In genomic region chr19:4990716-4991115, GRCm38 (mm10) we compare ENCODE assay signal across 10 mouse cellular contexts. TPM values are rescaled to one million over a fixed set of nuclear protein-coding genes. Genes with fewer than 3 reads are reported as not detected.
DNase-seq lines count a peak whose midpoint lies in the region; ATAC-seq and TF ChIP-seq lines count a peak whose summit lies in the region.
"Had no signal": no experiment of that assay in that cellular context is flagged by ENCODE, and none has a peak within 500 bp of the region (broad histone marks: within the 10 kb centered on the region; RNA-seq: fewer than 3 reads in every experiment).

No protein-coding gene starts in this region.

- peaks cover 60% of the 10 kb centered on the region for H3K27me3 ChIP-seq in embryonic facial prominence, embryonic 15.5 days
- peaks cover 29% of the 10 kb centered on the region for H3K27me3 ChIP-seq in intestine, postnatal 0 days (replicated peaks; ENCODE audit: control insufficient read depth, insufficient read depth, low read length)
- H3K27me3 ChIP-seq: Patski had no signal

- 1% methylated on average over 20 of the region's 22 CpGs for WGBS in embryonic facial prominence, embryonic 15.5 days
- WGBS in intestine, postnatal 0 days, result 2% methylated on average over 22 of the region's 22 CpGs
- WGBS in lung, adult 2 months, result 3% methylated on average over 22 of the region's 22 CpGs

- 0 out of 2 replicates have a peak overlapping the region, but pooled peaks have one; percentile 10 for H3K4me2 ChIP-seq in embryonic facial prominence, embryonic 15.5 days (replicated peaks)
- 0 out of 2 replicates have a peak overlapping the region, but pooled peaks have one; percentile 14 for H3K4me2 ChIP-seq in intestine, postnatal 0 days (replicated peaks; ENCODE audit: low read depth)
- H3K4me2 ChIP-seq: liver, embryonic 15.5 days had no signal

- no peak overlapping the region for H3K4me3 ChIP-seq in embryonic facial prominence, embryonic 15.5 days (replicated peaks)
- H3K4me3 ChIP-seq in intestine, postnatal 0 days (ENCODE audit: low read depth, low read length), result no peak overlapping the region
- H3K4me3 ChIP-seq in lung, adult 2 months (replicated peaks; ENCODE audit: extremely low read depth, low read depth, low read length), result no peak overlapping the region
- H3K4me3 ChIP-seq: liver, embryonic 15.5 days had no signal

- no peak overlapping the region for H3K27ac ChIP-seq in embryonic facial prominence, embryonic 15.5 days (replicated peaks)
- no peak overlapping the region for H3K27ac ChIP-seq in intestine, postnatal 0 days (ENCODE audit: low read depth, low read length)
- H3K27ac ChIP-seq: kidney, postnatal 0 days; liver, embryonic 15.5 days had no signal

- TF ChIP-seq POLR2A in lung, adult 2 months (IDR thresholded peaks at IDR 0.05; ENCODE audit: borderline replicate concordance, extremely low read depth, low read depth, low read length), result no peak

- H3K4me1 ChIP-seq in embryonic facial prominence, embryonic 15.5 days, result peaks cover 5% of the 10 kb centered on the region
- H3K4me1 ChIP-seq in intestine, postnatal 0 days (replicated peaks; ENCODE audit: control insufficient read depth, insufficient read depth, low read length), result no peaks in the 10 kb centered on the region
- no peaks in the 10 kb centered on the region for H3K4me1 ChIP-seq in lung, adult 2 months (ENCODE audit: control insufficient read depth, insufficient read depth, low read length)
- H3K4me1 ChIP-seq: liver, embryonic 15.5 days had no signal

- no peaks in the 10 kb centered on the region for H3K9me3 ChIP-seq in embryonic facial prominence, embryonic 15.5 days (replicated peaks)
- no peaks in the 10 kb centered on the region for H3K9me3 ChIP-seq in intestine, postnatal 0 days (ENCODE audit: control insufficient read depth)
- H3K9me3 ChIP-seq: liver, embryonic 15.5 days had no signal

- no peaks in the 10 kb centered on the region for H3K36me3 ChIP-seq in embryonic facial prominence, embryonic 15.5 days
- no peaks in the 10 kb centered on the region for H3K36me3 ChIP-seq in intestine, postnatal 0 days (ENCODE audit: control insufficient read depth, insufficient read depth)
- H3K36me3 ChIP-seq: liver, embryonic 15.5 days had no signal

- no peak overlapping the region for H3K9ac ChIP-seq in embryonic facial prominence, embryonic 15.5 days
- no peak overlapping the region for H3K9ac ChIP-seq in intestine, postnatal 0 days (ENCODE audit: low read depth, low read length)
- H3K9ac ChIP-seq: liver, embryonic 15.5 days had no signal

- peak; percentile 37 to 58 for DNase-seq in left cerebral cortex, adult 8-10 months (ENCODE audit: low spot score in 2 of 2)
- DNase-seq in left cerebral cortex, adult 11 months (ENCODE audit: low spot score), result no peak
- DNase-seq in right cerebral cortex, postnatal 25 days, result peak; percentile 65
- no peak for DNase-seq in lung, adult 2 months

- ATAC-seq in embryonic facial prominence, embryonic 15.5 days (ENCODE audit: insufficient number of reproducible peaks, low FRiP score, low TSS enrichment, low read depth), result no peak
- ATAC-seq in intestine, postnatal 0 days, result no peak
- ATAC-seq in megakaryocyte-erythroid progenitor cell, adult 5-6 weeks (replicated peaks; ENCODE audit: low FRiP score, low TSS enrichment, poor library complexity, severe bottlenecking), result no peak
- ATAC-seq: Patski had no signal

- TF ChIP-seq CTCF in intestine, postnatal 0 days (IDR thresholded peaks at IDR 0.05; ENCODE audit: low read depth), result no peak
- no peak for TF ChIP-seq CTCF in lung, adult 2 months (IDR thresholded peaks at IDR 0.05; ENCODE audit: insufficient read depth, low read length)

RNA-seq across cellular contexts. Expression of gene Npas4, which starts 0.6 kb away (rescaled TPM):
- 10 to 100 TPM in 1 of 4 experiments, 1 to 10 TPM in 3; 6.2 to 16.4 (median 7.4) TPM for total RNA-seq in left cerebral cortex, adult 8-10 months (2022)
- not detected in 2 replicates for polyA plus RNA-seq in embryonic facial prominence, embryonic 15.5 days (2015; fragmentation: Nextera tagmentation; extraction: Ambion mirVana)
- polyA plus RNA-seq in intestine, postnatal 0 days (2015; fragmentation: Nextera tagmentation; extraction: Ambion mirVana), result 0.09 and 0.12 TPM in 2 replicates
- not detected in 2 replicates for total RNA-seq in megakaryocyte-erythroid progenitor cell, adult 5-6 weeks (2014; fragmentation: Nextera tagmentation)
- not detected in 2 replicates for total RNA-seq in megakaryocyte-erythroid progenitor cell, adult 5-6 weeks (2017)
- polyA plus RNA-seq in lung, adult 2 months (2012; rRNA removed), result 0.54 and 0.93 TPM in 2 replicates
- polyA plus RNA-seq: kidney, postnatal 0 days; liver, embryonic 15.5 days had no signal

RNA-seq across cellular contexts. Expression of gene Mrpl11, which starts 28.8 kb away (rescaled TPM):
- 10 to 100 TPM; 57.1 to 61.5 (median 59.4) TPM for total RNA-seq in left cerebral cortex, adult 8-10 months (2022)
- 84.2 and 85.9 TPM in 2 replicates for polyA plus RNA-seq in embryonic facial prominence, embryonic 15.5 days (2015; fragmentation: Nextera tagmentation; extraction: Ambion mirVana)
- polyA plus RNA-seq in intestine, postnatal 0 days (2015; fragmentation: Nextera tagmentation; extraction: Ambion mirVana), result 73.7 and 78.1 TPM in 2 replicates
- total RNA-seq in megakaryocyte-erythroid progenitor cell, adult 5-6 weeks (2014; fragmentation: Nextera tagmentation), result 58.5 and 60.3 TPM in 2 replicates
- total RNA-seq in megakaryocyte-erythroid progenitor cell, adult 5-6 weeks (2017), result 41.4 and 91.0 TPM in 2 replicates
- 19.5 and 20.5 TPM in 2 replicates for polyA plus RNA-seq in lung, adult 2 months (2012; rRNA removed)

RNA-seq across cellular contexts. Expression of gene Slc29a2, which starts 32.9 kb away (rescaled TPM):
- 10 to 100 TPM; 11.6 to 17.6 (median 13.5) TPM for total RNA-seq in left cerebral cortex, adult 8-10 months (2022)
- polyA plus RNA-seq in embryonic facial prominence, embryonic 15.5 days (2015; fragmentation: Nextera tagmentation; extraction: Ambion mirVana), result 3.5 and 4.9 TPM in 2 replicates
- 1.3 and 1.8 TPM in 2 replicates for polyA plus RNA-seq in intestine, postnatal 0 days (2015; fragmentation: Nextera tagmentation; extraction: Ambion mirVana)
- total RNA-seq in megakaryocyte-erythroid progenitor cell, adult 5-6 weeks (2014; fragmentation: Nextera tagmentation), result 9.7 and 14.2 TPM in 2 replicates
- 1.5 and 4.4 TPM in 2 replicates for total RNA-seq in megakaryocyte-erythroid progenitor cell, adult 5-6 weeks (2017)
- polyA plus RNA-seq in lung, adult 2 months (2012; rRNA removed), result 4.3 and 5.9 TPM in 2 replicates

RNA-seq across cellular contexts. Expression of gene Peli3, which starts 47.8 kb away (rescaled TPM):
- 10 to 100 TPM; 25.3 to 33.8 (median 30.9) TPM for total RNA-seq in left cerebral cortex, adult 8-10 months (2022)
- polyA plus RNA-seq in embryonic facial prominence, embryonic 15.5 days (2015; fragmentation: Nextera tagmentation; extraction: Ambion mirVana), result 5.0 and 5.1 TPM in 2 replicates
- polyA plus RNA-seq in intestine, postnatal 0 days (2015; fragmentation: Nextera tagmentation; extraction: Ambion mirVana), result 0.46 and 0.89 TPM in 2 replicates
- 1.1 TPM in 1 of 2 replicates, not detected in the other for total RNA-seq in megakaryocyte-erythroid progenitor cell, adult 5-6 weeks (2014; fragmentation: Nextera tagmentation)
- not detected in 2 replicates for total RNA-seq in megakaryocyte-erythroid progenitor cell, adult 5-6 weeks (2017)
- 5.5 and 5.8 TPM in 2 replicates for polyA plus RNA-seq in lung, adult 2 months (2012; rRNA removed)

RNA-seq across cellular contexts. Expression of gene B4gat1, which starts 47.9 kb away (rescaled TPM):
- total RNA-seq in left cerebral cortex, adult 8-10 months (2022), result 100 to 1,000 TPM; 129 to 141 (median 138) TPM
- polyA plus RNA-seq in embryonic facial prominence, embryonic 15.5 days (2015; fragmentation: Nextera tagmentation; extraction: Ambion mirVana), result 47.2 and 48.4 TPM in 2 replicates
- 16.2 and 17.9 TPM in 2 replicates for polyA plus RNA-seq in intestine, postnatal 0 days (2015; fragmentation: Nextera tagmentation; extraction: Ambion mirVana)
- not detected in 2 replicates for total RNA-seq in megakaryocyte-erythroid progenitor cell, adult 5-6 weeks (2014; fragmentation: Nextera tagmentation)
- total RNA-seq in megakaryocyte-erythroid progenitor cell, adult 5-6 weeks (2017), result 1.5 TPM in 1 of 2 replicates, not detected in the other
- polyA plus RNA-seq in lung, adult 2 months (2012; rRNA removed), result 38.0 and 38.7 TPM in 2 replicates

Comparison
In these comparisons a context has a peak if more than half of its experiments do, and no peak if none do; other contexts are left out.
1. DNase-seq: peak in left cerebral cortex, adult 8-10 months (2 of 2) and right cerebral cortex, postnatal 25 days (single experiment); none in left cerebral cortex, adult 11 months (single experiment) and lung, adult 2 months (single experiment).